Mouse (Mus musculus) kidney, postnatal 25 days (tissue): ENCODE measurements at regions not wholly inside any gene's neighbourhood (a gene's known extent, or its start where the extent isn't known, plus 50 kb on each side); places are given as distances from the start of the nearest gene placed in this dataset.
A peak's percentile ranks its signal among the peaks of the same experiment; 100 is the strongest.

ENCODE experiments used
- DNase-seq, 2 experiments: peaks; one replicate each; pipeline ENCODE4 v3.0.0; 2021; ENCODE audit warnings: mixed read lengths in 2 of 2

DNA sequence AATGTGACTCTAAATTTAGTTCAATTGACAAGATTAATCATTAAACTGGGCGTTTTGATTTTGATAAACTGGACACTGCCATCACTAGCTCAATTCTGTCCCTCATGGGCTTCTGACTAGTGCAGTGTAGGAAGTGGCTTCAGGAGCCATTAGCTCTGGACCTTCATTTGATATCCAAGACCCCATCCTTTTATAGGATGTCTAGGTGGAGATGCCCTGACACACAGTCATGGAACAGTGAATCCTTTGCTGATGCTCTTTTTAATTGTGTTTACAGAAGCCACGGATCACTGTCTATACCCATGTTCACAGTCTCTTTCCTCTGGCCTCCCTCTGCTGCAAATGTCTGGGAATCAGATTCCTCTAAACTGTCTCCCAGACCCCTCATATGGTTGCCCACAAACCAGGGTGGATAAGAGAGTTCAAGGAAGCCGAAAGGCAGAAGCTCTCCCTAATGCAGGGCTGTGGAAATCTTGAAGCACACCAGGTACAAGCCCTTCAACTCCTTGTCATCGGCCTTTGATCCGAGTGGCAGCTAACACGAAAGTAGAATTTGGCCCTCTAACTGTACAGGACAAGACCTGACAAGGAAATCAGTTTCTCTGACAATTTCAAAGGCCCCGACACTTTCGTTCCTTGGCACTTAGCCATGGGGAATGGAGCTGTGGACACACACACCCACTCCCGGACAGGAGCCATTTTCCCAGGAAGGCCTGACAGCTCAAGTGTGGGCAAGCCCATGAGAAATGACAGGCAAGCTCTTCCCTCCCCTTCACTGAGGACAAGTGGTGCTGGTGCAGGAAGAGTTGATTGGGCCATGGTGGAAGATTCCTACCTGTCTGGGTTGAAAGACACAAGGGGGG is 135.2 kb upstream of the Parp11 start:
- no peak for DNase-seq

DNA sequence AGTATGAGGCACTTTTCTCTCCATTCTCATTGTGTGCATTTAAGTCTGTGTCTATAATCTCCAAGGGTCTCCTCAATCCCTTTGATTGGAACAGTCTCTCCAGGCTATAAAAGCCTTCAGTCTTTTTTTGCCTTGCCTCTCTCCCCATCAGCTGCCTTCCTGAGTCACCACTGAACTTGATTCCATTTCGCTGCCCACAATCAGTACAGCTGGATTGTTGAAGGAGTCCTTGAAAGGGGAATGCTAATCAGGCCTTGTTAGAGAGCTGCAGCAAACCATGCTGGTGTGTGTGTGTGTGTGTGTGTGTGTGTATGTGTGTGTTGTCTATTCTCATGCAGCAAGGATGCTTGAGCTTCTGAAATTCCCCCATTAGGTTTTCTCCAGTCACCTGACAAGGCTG is 129.3 kb upstream of the Parp11 start:
- no peak for DNase-seq

DNA sequence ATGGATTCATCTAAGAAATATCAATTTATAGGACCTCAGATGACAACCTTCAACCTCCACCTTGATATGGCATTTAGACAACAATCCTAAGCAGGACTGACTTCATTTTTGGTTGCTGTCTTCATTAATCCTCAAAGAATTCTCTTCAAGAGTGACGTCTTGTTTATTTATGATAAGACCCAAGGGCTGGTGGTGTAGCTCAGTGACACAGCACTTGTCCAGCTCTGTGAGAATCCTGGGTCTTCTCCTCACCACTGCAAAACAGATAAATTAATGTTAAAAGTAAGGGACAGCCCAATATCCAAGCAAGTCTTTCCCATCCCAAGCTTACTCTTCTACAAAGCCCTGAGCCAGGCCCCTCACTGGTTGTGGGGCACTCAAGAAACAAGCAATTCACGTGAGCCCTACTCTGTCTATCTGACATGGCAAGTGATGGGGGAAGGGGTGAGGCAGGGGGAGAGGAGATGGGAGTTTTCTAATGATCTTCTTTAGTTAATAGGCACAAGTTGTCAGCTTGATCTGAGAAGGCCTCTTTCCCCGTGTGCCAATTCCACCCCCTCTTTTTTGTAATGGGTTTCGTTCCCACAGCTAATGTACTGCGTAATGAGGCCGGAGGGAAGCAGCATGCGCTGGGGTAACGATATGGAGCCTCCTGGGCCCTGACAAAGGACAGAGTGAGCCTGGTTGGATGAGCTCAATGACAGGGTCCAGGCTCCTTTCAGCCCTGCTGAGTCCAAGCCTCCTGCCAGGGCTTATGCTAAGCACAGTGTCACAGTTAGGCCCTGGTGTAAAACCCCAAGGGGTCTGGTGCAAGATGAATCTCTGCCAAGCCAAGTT is 127.7 kb upstream of the Parp11 start:
- no peak for DNase-seq

DNA sequence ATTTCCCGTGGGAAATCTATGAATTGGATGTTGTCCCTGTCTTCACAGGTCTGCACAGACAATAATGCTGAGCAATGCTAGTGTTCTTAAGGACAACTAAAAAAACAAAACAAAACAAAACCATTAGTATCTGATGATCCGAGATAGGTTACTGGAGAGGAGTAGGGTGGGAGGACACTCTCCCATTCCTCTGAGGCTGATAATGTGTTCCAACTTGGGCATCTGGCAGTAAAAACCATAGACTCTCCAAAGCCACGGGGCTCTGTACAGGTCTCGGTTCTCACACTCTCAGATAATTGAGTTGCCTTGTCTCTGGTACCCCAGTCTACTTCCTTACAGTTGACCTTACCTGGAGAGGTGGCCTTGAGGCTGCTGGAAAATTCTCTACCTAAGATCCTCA is 126.0 kb upstream of the Parp11 start:
- no peak for DNase-seq

DNA sequence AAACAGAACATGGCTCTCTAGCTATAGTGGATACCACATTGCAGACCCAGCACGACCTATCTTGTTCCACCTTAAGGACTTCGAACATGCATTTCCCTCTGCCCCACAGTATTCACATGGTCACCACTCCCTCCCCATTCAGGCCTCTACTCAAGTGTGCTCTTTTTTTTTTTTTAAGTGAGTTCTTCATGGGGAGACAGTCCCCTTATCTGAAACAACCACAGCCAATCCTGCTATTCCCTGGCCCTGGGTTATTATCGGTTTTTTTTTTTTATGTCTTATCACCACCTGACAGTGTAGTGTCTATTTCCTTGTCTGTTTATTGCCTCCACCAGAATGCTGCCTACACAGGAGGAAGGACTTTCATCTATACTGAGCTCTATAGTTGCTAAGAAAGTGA is 125.6 kb upstream of the Parp11 start:
- DNase-seq, result no peak

DNA sequence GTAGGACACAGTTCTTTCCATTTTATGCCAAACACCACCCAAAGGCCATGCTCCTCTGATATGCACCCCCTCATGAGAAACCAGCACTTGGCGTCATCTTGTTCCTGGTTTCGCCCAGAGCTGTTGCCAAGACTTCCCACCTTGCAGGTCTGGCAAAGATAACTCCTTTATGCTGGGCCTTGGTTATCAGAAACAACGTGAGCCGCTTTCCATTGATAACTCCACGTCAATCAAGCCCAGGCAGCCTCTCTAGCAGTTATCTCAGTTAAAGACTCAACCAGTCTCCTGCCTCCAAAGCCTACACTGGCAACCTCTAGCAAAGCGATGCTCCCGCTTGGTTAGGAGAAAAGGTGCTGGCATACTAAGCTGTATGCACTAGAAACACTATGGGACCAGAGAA is 124.2 kb upstream of the Parp11 start:
- DNase-seq, result no peak

DNA sequence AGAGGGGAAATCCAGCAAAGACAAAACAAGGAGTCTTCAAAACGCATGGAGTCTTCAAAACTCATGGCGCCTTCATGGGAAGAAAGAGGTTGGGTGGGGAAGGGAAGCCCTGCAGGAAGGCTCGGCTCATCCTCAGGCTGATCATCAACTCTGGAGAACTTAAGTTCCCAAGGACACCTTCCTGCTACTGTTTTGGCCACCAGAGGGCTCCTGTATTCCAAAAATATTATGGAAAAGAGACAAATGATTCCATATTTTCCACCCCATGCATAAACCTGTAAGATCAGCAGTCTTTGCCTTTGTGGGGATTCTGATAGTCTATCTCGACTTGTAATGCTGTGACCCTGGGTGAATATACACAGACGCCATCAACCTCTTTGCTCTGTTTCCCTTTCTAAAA is 121.7 kb upstream of the Parp11 start:
- DNase-seq, result peak in 1 of 2 experiments; percentile 78

DNA sequence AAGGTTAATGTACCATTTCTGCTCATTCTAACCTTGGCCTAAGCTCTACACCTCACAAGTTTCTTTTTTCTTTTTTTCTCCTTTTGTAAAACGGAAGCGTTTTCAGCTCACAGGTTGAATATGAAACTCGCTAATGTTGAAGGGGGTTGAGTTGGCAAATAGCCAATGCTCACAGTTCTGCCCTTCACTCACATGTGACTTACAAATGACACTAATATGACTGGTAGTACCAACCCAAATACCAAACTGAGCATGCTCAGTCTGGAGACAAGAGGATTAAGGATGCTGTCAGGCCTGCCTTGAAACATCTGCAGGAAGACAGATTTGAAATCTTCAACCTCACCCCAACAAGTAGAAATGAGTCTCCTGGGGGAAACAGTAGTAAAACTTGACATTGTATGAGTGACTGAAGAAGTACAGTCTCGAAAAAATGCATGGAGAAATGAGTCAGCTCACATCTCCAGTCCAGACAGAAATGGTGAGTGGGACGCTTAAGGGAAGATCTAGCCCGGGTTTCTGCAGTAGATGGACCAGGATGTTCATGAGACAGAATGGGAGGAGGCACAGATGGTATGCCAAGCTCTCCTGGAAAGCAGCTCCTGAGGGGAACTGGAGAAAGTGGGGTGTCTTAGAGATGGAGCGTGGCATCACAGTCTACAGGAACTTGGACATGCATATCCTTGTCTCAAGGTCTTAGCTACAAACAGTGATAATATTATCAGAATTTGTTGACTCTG is 120.9 kb upstream of the Parp11 start:
- DNase-seq, result no peak

DNA sequence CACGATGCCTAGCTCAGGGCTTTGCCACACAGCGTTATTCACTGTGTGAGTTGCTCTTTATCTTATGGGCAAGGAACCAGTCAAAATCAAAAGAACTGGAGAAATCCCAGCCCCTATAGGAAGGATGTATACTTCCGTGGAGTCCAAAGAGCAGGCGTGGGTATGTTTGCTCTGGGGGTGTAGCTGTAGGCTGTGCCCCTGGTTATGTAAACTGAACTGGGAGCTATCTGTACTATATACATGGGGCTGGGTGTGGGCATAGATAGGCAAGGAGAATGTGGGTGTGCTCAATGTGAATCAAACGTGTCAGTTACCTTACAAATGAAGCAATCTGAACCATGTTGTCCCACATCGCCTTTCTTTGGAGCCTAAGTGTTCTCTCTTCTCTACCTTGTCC is 120.3 kb upstream of the Parp11 start:
- no peak for DNase-seq

DNA sequence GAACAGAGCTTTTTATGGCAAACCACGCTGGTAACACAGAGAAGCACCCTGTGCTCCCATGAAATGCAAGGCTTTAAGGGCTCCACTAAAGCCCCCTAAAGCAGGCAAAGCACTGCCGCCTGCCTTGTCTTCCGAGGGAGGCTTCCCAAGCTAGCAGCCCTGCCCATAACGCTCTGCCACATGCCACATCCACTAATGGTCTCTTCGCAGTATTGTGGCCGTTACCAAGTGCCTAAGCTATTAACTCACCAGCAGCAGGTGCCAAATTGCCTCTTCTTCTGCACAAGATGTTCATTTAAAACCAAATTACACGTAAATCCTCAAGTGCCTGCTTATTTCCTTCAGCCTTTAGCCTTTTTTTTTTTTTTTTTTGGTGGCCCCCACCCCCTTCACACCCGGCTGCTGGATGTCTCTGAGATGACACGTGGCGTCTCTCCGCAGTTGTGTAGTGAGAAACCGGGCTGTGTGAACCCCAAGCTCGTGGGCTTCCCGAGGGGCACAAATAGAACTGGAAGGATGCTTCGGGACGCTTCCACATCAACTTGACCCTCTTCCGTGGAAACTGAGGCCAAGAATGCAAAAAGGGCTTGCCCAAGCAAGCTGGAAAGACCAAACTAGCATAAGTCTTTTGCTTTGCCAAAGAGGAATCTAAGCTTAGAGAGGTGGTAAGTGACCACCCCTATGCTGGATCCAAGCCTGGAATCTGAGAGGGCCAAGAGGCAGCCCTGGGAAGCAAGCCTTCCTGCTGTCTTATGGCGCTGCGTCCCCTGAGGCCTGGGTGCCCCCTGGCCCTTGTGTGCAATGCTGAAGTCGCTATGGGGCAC is 117.2 kb upstream of the Parp11 start:
- no peak for DNase-seq

DNA sequence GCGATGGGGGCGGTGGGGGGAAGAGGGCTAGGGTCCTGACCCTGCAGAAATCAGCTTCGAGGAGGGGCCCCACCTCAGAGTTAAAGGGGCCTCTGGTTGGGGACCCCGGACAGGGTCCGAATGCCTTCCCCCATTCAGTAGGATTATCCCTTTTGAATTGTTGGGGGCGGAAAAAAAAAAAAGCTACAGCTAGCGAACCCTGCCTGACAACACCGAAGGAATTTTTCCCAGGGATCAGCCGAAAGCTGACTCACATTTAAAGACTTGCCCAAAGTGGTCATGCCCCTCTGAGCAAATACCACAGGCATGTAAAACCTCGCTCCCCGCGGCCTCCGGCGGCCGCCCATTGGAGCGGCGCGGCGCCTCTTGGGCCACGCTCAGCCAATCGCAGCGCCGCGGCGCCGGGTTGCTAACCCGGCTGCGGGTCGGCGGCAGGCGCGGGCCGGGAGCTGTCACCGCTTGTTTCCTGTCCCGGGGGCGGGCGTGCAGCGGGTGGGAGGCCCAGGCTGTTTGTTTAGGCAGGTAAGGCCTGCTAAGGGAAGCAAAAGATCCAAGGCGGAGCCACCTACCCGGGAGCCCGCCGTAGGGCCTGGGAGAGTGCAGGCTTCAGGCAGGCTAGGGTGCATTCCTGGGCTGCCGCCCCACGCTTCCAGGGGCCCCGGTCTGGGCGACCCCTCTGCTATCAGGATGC is 116.5 kb upstream of the Parp11 start:
- peak; percentile 77 to 87 for DNase-seq

DNA sequence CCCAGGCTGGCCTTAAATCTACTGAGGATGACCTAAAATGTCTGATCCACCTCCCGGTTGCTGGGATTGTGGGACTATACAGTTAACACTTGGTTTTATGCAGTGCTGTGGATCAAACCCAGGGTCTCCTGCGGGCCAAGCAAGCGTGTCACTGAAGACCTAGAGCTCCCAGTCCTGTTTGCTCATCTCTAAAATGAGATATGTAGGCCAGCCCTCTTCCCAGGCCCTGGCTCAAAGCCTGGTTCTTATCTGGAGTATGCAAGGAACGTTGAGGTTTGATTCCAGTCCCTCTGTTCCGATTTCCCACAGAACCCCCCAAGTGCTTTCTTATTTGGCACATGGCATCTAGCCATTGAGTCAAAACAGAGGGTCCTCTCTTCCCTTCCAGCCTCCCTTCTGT is 115.5 kb upstream of the Parp11 start:
- DNase-seq, result no peak

DNA sequence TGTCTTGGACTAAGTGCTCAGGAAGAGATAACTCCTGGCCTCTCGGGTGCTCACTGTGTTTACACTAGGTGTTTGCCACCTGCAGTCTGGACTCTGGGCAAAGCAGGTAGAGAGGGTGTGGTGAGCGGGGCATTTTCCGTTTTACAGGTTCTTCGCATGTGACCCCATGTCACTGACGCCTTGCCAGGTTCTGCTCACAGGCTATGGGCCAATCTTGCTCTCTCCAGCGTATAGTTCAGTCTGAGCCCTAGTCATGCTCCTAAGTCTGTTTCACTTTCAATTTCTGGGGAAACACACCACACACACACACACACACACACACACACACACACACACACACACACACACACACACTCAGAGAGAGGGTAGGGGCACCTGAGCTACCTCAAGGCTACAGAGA is 112.4 kb upstream of the Parp11 start:
- no peak for DNase-seq

DNA sequence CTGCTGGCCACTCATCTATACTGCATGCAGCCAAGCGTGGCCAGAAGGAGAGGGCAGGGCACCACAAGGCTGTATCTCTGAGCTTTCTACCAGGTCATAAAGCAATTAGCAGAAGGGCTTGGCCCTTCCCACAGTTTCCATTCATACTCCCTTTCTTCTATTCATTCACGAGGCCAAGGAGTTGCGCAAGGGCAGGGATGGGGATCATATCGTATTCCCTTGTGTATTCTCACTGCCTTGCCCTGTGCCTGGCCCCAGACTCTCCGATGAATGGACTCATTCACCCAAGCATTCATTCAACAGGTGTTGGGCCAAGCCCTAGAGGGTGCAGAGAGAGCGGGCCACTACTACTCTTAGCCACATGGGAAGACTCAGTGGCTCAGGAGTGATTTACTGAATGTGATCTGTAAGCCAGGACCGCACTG is 111.2 kb upstream of the Parp11 start:
- no peak for DNase-seq

DNA sequence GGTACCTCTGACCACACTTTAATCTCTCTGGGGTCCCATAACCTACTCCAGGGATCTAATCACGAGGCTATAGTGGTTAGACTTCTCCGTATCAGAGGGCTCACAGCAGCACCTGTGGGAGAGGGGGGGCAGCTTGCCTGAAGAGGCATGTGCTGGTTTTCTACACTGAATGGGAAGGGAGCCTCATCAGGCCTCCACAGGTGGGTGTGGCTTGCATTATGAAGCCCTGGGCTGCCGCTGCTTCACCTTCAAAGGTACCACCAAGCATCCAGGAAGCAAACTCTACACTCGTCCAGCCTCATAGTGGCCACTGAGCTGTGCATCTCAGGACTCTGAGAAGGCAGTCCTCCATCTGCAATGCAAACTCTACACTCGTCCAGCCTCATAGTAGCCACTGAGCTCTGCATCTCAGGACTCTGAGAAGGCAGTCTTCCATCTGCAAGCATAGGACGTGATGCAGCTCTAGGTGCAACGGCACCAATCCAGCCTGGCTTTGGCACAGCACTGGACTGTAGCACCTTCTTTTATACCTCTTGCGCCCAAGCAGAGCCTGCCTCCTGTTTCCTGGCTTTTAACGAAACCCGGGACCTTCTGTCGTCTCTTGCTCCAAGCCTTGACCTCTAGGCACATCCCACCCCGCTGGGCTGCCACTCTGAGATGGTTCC is 110.5 kb upstream of the Parp11 start:
- no peak for DNase-seq

DNA sequence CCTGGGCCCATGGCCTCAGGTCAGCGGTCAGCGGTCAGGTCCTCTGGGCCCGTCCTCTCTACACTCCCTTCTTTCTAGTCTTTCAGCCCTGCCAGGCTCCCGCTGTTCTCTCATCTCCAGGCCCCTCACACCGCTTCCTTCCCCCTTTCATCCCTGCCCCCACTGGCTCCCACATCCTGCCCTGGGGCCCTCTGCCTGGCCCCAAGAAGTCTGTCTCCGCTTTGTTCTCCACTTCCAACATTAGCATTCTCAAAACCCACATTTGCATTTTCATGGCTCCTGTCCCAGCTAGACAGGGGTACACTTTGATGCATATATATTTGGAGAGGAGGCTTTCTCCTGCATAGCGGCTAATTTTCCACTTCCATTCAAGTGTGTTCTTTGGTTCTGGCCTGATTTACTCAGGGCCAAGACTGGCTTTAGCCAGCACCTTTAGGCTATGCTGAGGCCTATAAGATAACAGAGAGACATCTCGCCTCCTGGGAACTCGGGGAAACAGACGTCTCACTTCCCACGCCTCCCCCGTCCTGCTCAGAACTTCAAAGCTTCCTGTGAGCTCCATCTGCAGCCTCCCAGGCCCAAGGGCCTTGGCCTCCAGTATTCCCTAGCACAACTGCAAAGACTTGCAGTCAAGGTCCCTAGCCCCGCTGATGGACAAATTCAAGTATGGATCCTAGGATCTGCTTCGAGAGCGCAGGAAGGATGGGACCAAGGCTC is 109.8 kb upstream of the Parp11 start:
- no peak for DNase-seq

DNA sequence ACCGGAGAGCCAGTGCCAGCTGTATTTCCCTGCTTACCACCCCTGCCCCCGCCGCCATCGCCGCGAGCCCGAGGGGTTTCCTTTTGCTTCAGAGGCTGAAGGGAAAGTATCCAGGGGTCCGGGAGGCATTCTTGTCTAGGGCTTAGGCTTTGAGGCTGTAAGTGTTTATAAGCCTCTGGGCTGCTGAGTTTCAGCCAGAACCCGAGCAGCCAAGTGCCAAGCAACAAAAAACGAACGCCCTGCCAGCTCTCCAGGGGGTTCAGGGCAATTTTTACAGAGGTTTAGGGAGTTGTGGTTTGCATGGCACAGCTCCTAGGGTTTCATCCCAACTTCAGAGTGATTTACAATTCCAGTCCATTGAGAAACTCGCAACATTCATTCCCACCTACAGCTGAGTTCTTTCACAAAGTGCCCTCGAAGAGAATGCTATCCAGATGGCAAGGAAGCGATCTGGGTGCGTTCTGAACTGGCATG is 109.2 kb upstream of the Parp11 start:
- no peak for DNase-seq

DNA sequence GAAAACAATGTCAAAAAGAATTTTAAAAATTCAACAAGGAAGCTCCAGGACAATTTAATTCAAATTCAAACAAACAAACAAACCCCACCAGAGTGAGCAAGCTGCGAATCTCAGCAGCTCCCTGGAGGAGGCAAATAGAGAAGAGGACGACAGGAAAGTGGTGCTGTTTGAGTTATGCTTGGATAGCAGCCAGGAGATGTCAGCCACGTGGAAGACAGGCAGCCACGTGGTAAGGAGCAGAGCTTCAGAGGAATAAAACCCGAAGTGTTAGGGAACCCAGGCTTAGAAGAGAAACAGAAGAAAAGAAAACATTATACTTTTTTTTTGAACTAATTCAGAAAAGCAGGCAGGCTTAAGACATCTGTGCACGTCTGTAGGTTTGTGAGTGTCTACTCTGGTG is 108.2 kb upstream of the Parp11 start:
- peak in 1 of 2 experiments; percentile 56 for DNase-seq

DNA sequence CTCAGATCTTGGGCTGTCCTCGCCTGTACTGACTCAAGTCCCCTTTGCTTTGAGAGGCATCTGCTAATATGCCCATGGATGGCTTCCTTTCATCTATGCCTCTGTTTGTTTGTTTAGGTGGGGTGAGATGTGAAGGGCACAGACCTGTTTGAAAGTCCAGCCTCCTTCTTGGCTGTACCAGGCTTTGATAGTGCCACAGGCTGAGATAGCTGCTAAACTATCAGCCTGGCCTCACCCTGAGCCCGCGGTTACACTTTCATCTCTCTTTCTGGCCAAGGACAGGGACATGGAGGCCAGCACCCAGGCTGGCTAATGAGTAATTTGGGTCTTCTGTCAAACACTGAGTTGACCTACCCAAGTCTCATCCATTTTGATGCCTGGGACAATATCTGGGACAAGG is 105.0 kb upstream of the Parp11 start:
- no peak for DNase-seq

DNA sequence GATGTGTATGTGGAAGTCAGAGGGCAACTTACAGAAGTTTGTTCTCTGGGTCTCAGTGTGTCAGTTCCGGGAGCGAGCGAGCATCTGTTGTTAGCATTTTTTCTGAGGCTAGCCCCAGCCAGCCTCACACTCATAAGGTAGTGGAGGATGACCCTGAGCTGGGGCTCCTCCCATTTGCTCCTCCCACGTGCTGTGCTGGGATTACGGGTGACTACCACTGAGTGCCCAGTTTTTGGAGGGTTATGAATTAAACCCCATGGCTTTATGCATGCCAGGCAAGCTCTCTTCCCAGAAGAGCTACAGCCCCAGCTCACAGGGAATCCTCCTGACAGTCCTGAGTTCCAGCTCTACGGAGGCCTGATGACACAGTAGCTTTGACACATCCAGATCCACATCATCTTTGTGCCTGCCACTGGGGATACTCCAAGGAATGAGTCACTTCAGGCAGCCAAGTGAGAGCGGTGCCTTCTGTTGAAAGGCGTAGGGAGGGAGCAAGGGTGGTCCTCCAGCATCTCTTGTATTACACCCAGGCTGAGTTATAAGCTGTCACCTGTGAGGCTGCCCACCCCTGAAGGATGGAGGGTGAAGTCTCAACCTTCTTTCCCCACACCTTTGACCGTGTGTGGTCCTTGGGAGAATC is 97.8 kb upstream of the Parp11 start:
- DNase-seq, result no peak
